In the genomic region with DNA sequence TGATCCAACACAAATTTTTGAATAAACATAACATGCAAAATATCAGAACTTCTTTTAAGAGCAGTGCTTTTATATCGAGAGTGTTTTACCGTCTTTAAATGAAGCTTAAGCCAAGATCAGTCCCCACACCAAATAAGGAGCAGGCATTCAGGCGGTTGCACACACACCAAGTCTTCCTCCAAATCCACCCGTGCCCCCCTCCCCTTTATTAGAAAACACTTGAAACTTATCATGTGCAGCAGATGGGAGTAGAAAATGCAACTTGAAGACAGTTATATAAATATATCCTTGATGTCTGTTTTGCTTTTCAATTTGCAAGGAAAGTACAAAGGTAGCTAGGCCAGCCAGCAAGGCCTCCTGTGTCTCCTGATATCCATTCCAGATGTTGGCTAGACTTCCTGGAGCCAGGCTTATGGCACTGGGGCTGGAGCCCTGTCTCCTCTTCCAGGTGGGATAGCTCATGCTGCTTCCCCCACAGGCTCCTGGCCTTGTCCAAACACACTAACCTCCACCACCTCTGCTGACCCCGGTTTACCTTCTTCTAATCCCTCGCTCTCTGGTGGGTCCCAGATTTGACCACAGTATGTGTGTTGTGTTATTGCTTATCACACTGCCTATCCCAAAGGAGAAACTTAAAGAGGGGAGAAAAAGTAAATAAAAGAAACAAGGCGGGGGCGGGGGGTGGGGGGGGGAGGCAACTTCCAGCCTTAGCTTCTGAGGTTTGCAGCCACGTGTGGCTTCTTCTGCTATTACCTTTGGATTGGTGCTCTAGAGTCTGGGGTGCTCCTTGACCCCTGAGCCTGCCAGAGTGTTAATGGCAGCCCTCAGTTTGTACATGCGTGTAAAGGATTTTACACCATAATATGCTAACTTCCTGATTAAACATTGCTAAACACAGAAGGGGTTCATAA, we compare ENCODE assay signal across 9 mouse cellular contexts.
DNase-seq lines count a peak whose midpoint lies in the region; ATAC-seq and TF ChIP-seq lines count a peak whose summit lies in the region.
"Had no signal": no experiment of that assay in that cellular context is flagged by ENCODE, and none has a peak within 500 bp of the region (broad histone marks: within the 10 kb centered on the region; RNA-seq: fewer than 3 reads in every experiment).

No protein-coding gene starts in this region.

- H3K9ac ChIP-seq in kidney, postnatal 0 days (ENCODE audit: low read depth, low read length): no peak overlapping the region
- no peak overlapping the region for H3K9ac ChIP-seq in limb, embryonic 11.5 days (ENCODE audit: low read length)

- peak; percentile 71 for ATAC-seq in kidney, postnatal 0 days (replicated peaks; ENCODE audit: low FRiP score, low read depth)
- peak; percentile 94 for ATAC-seq in limb, embryonic 11.5 days (ENCODE audit: insufficient number of reproducible peaks, low FRiP score, low TSS enrichment, low read depth)
- ATAC-seq: midbrain, embryonic 16.5 days had no signal

- H3K27ac ChIP-seq in kidney, postnatal 0 days: 0 out of 2 replicates have a peak overlapping the region, but pooled peaks have one; percentile 6
- H3K27ac ChIP-seq in limb, embryonic 11.5 days (replicated peaks; ENCODE audit: low read depth, low read length): peak overlapping the region; percentile 72

- no peaks in the 10 kb centered on the region for H3K9me3 ChIP-seq in kidney, postnatal 0 days (replicated peaks; ENCODE audit: low read length)
- no peaks in the 10 kb centered on the region for H3K9me3 ChIP-seq in limb, embryonic 11.5 days (ENCODE audit: control insufficient read depth, low read length)

- 23% methylated on average over 10 of the region's 10 CpGs for WGBS in kidney, postnatal 0 days
- 12% methylated on average over 10 of the region's 10 CpGs for WGBS in limb, embryonic 11.5 days

- H3K36me3 ChIP-seq in kidney, postnatal 0 days (ENCODE audit: insufficient read depth, low read length): no peaks in the 10 kb centered on the region
- no peaks in the 10 kb centered on the region for H3K36me3 ChIP-seq in limb, embryonic 11.5 days (ENCODE audit: control insufficient read depth, insufficient read depth, low read length)

- no peaks in the 10 kb centered on the region for H3K4me1 ChIP-seq in kidney, postnatal 0 days (replicated peaks; ENCODE audit: insufficient read depth, low read length)
- peaks cover 12% of the 10 kb centered on the region; the same call in 1 of the 2 replicates for H3K4me1 ChIP-seq in limb, embryonic 11.5 days (ENCODE audit: control insufficient read depth, insufficient read depth, low read length)

- no peak overlapping the region for H3K4me3 ChIP-seq in kidney, postnatal 0 days (replicated peaks; ENCODE audit: low read depth, low read length)
- H3K4me3 ChIP-seq in limb, embryonic 11.5 days (ENCODE audit: low read depth, low read length): no peak overlapping the region

- TF ChIP-seq CTCF in kidney, postnatal 0 days (IDR thresholded peaks at IDR 0.05; ENCODE audit: low read depth): no peak

- DNase-seq in kidney, postnatal 0 days (ENCODE audit: low spot score): peak; percentile 85
- no peak for DNase-seq in kidney, postnatal 14 days
- peak; percentile 80 for DNase-seq in embryo, embryonic 10.5 days (ENCODE audit: low spot score)
- peak; percentile 12 to 49 for DNase-seq in heart, adult 18-20 months
- peak; percentile 80 for DNase-seq in limb, embryonic 11.5 days (ENCODE audit: low spot score)
- no peak for DNase-seq in thymus, postnatal 14 days
- no peak for DNase-seq in cerebellum, postnatal 25 days
- DNase-seq in retina, postnatal 1 day: no peak

- H3K4me2 ChIP-seq in kidney, postnatal 0 days (ENCODE audit: low read length): no peak overlapping the region
- no peak overlapping the region for H3K4me2 ChIP-seq in limb, embryonic 11.5 days (ENCODE audit: low read depth, severe bottlenecking)

- no peaks in the 10 kb centered on the region for H3K27me3 ChIP-seq in kidney, postnatal 0 days (ENCODE audit: insufficient read depth, low read length)
- H3K27me3 ChIP-seq in limb, embryonic 11.5 days (ENCODE audit: control insufficient read depth, insufficient read depth, low read length): no peaks in the 10 kb centered on the region

Comparison
In these comparisons a context has a peak if more than half of its experiments do, and no peak if none do; other contexts are left out.
1. DNase-seq: peak in kidney, postnatal 0 days (single experiment), embryo, embryonic 10.5 days (single experiment), heart, adult 18-20 months (2 of 2) and limb, embryonic 11.5 days (single experiment); none in kidney, postnatal 14 days (single experiment), thymus, postnatal 14 days (single experiment), cerebellum, postnatal 25 days (0 of 2) and retina, postnatal 1 day (single experiment).